Mouse (Mus musculus) ES-E14 (cell line): ENCODE measurements around the gene Serpina5. TPM values are rescaled to one million over a fixed set of nuclear protein-coding genes. Genes with fewer than 3 reads are reported as not detected.

ENCODE experiments used
- DNase-seq: peaks from one replicate; pipeline ENCODE4 v3.0.0-alpha.2; 2013; ENCODE audit warnings: low read depth, low spot score
- H3K27ac ChIP-seq: 2 replicates; pipeline ENCODE4 v1.5.1; 2012; ENCODE audit warnings: low read depth, mild to moderate bottlenecking, low read length, moderate library complexity, mixed read lengths; ENCODE audit not compliant: poor library complexity, insufficient read depth, severe bottlenecking
- H3K36me3 ChIP-seq: 2 replicates; pipeline ENCODE4 v1.6.1; 2012; ENCODE audit warnings: mild to moderate bottlenecking, low read length, moderate library complexity, mixed read lengths; ENCODE audit not compliant: control insufficient read depth, poor library complexity, insufficient read depth, severe bottlenecking
- H3K4me1 ChIP-seq, 2 experiments: fragments of 150-350 bp in 1 of 2; sonication (generic) in 1 of 2; 2 replicates each; pipeline ENCODE4 v1.6.1; 2012; ENCODE audit warnings: low read length in 2 of 2, mild to moderate bottlenecking in 1 of 2, mixed read lengths in 1 of 2; ENCODE audit not compliant: control insufficient read depth in 2 of 2, insufficient read depth in 2 of 2, poor library complexity in 1 of 2
- H3K4me3 ChIP-seq, 2 experiments: fragments of 150-350 bp in 1 of 2; sonication (generic) in 1 of 2; 2 replicates each; pipeline ENCODE4 v1.5.1; 2012; ENCODE audit warnings: low read length in 2 of 2, low read depth in 1 of 2, mild to moderate bottlenecking in 1 of 2, mixed read lengths in 1 of 2; ENCODE audit not compliant: insufficient read depth in 1 of 2, poor library complexity in 1 of 2, severe bottlenecking in 1 of 2
- H3K9ac ChIP-seq: 2 replicates; pipeline ENCODE4 v1.6.1; 2012; ENCODE audit warnings: low read depth, mild to moderate bottlenecking, low read length, mixed read lengths; ENCODE audit not compliant: poor library complexity, insufficient read depth, severe bottlenecking
- H3K9me3 ChIP-seq: fragments of 150-350 bp; sonication (generic); 2 replicates; pipeline ENCODE4 v1.6.1; 2012; ENCODE audit warnings: low read depth, mild to moderate bottlenecking, low read length; ENCODE audit not compliant: control insufficient read depth, insufficient read depth
- CHD2 ChIP-seq: IDR thresholded peaks from 2 replicates; pipeline ENCODE4 v1.6.1; 2014; ENCODE audit warnings: mild to moderate bottlenecking, low read depth, low read length, inconsistent platforms
- HCFC1 ChIP-seq: IDR thresholded peaks from 2 replicates; pipeline ENCODE4 v1.6.1; 2012; ENCODE audit warnings: low read length, inconsistent platforms, borderline replicate concordance; ENCODE audit not compliant: insufficient read depth
- MAFK ChIP-seq: IDR thresholded peaks from 2 replicates; pipeline ENCODE4 v1.6.1; 2014; ENCODE audit warnings: mild to moderate bottlenecking, low read depth, low read length, inconsistent platforms; ENCODE audit not compliant: insufficient read depth
- ZC3H11A ChIP-seq: IDR thresholded peaks from 2 replicates; pipeline ENCODE4 v1.6.1; 2012; ENCODE audit warnings: low read depth, mild to moderate bottlenecking, inconsistent platforms, low read length, borderline replicate concordance
- ZNF384 ChIP-seq: IDR thresholded peaks from 2 replicates; pipeline ENCODE4 v1.6.1; 2012; ENCODE audit warnings: low read depth, low read length, inconsistent platforms
- in situ Hi-C, 2 experiments: fragments of 600-800 bp; cut with MboI; formaldehyde crosslinking; loops; one replicate each; pipeline ENCODE4 v1.15.1; 2025; ENCODE audit warnings: low sequenced_read_pairs in 2 of 2, inconsistent platforms in 1 of 2; ENCODE audit not compliant: unreplicated experiment in 2 of 2
- total RNA-seq: library from RNA; depleted of rRNA; stranded (reverse); fragments of 300-350 nt; gene quantifications from 2 replicates; pipeline ENCODE4 v1.2.3, GENCODE M21; 2012; rRNA removed

Serpina5 gene
- not detected in 2 replicates for total RNA-seq

GRCm38 (mm10) chr12:104100768-104101167, at the start of gene Serpina5:
Serpina5 (plus strand) TSS chr12:104101113.
- no peak for DNase-seq
- no peak for TF ChIP-seq MAFK
- no peaks in the 10 kb centered on the region for H3K4me1 ChIP-seq
- H3K9ac ChIP-seq = no peak within 1 kb of the TSS
- no peak within 1 kb of the TSS for H3K4me3 ChIP-seq
- H3K36me3 ChIP-seq = no peaks in the 10 kb centered on the region
- H3K9me3 ChIP-seq = no peaks in the 10 kb centered on the region
- no peak within 1 kb of the TSS for H3K27ac ChIP-seq
- in situ Hi-C loops = no loop called here

- no peak for DNase-seq
- TF ChIP-seq ZC3H11A (no peak), HCFC1 (no peak), MAFK (no peak), ZNF384 (no peak), CHD2 (no peak)
- no peak overlapping the region for H3K9ac ChIP-seq
- H3K4me1 ChIP-seq = no peaks in the 10 kb centered on the region
- no peaks in the 10 kb centered on the region for H3K36me3 ChIP-seq
- H3K4me3 ChIP-seq = no peak overlapping the region
- H3K9me3 ChIP-seq = no peaks in the 10 kb centered on the region
- H3K27ac ChIP-seq = no peak overlapping the region
- in situ Hi-C loops = no loop called here
These were observed 46.9 kb upstream of the Serpina5 start for GRCm38 (mm10) chr12:104053995-104054394.

GRCm38 (mm10) chr12:104055755-104056154, 45.2 kb upstream of the Serpina5 start:
- Histone ChIP-seq H3K36me3 (no peaks in the 10 kb centered on the region), H3K9me3 (no peaks in the 10 kb centered on the region), H3K27ac (no peak overlapping the region), H3K9ac (no peak overlapping the region), H3K4me3 (no peak overlapping the region), H3K4me1 (no peaks in the 10 kb centered on the region)
- no peak for TF ChIP-seq CHD2
- TF ChIP-seq MAFK = no peak
- DNase-seq = no peak
- in situ Hi-C loops = no loop called here

GRCm38 (mm10) chr12:104057050-104057449, 43.9 kb upstream of the Serpina5 start:
- Histone ChIP-seq H3K27ac (no peak overlapping the region), H3K36me3 (no peaks in the 10 kb centered on the region), H3K4me3 (no peak overlapping the region), H3K9ac (no peak overlapping the region), H3K4me1 (no peaks in the 10 kb centered on the region), H3K9me3 (no peaks in the 10 kb centered on the region)
- TF ChIP-seq ZNF384 = no peak
- no peak for TF ChIP-seq ZC3H11A
- no peak for TF ChIP-seq MAFK
- no peak for TF ChIP-seq HCFC1
- TF ChIP-seq CHD2 = no peak
- DNase-seq = no peak
- in situ Hi-C loops = no loop called here

- no peak for TF ChIP-seq MAFK
- no peak for TF ChIP-seq CHD2
These were observed 43.4 kb upstream of the Serpina5 start for GRCm38 (mm10) chr12:104057531-104057930.

More at GRCm38 (mm10) chr12:104057531-104057930, 43.4 kb upstream of the Serpina5 start:
- no peaks in the 10 kb centered on the region for H3K4me1 ChIP-seq
- no peak overlapping the region for H3K27ac ChIP-seq
- no peak for DNase-seq
- no peak overlapping the region for H3K4me3 ChIP-seq
- in situ Hi-C loops = no loop called here
- H3K9ac ChIP-seq = no peak overlapping the region
- H3K9me3 ChIP-seq = no peaks in the 10 kb centered on the region
- no peaks in the 10 kb centered on the region for H3K36me3 ChIP-seq
